Mouse (Mus musculus) small intestine, adult 2 months (tissue): Measurements from ENCODE around the gene Sapcd2. TPM values are rescaled to one million over a fixed set of nuclear protein-coding genes. Genes with fewer than 3 reads are reported as not detected.
"Not testable (repeated sequence)": the region's sequence is repeated elsewhere in the genome, so short reads cannot be mapped to it uniquely, and the experiment has no call there.

Experiments
- H3K27ac ChIP-seq: fragments of 200-500 bp; 2 replicates; pipeline ENCODE4 v1.5.1; 2012; ENCODE audit warnings: low read depth, low read length, control low read depth, inconsistent platforms; ENCODE audit not compliant: insufficient read depth
- H3K27me3 ChIP-seq: fragments of 200-500 bp; 2 replicates; pipeline ENCODE4 v1.6.1; 2012; ENCODE audit warnings: mild to moderate bottlenecking, moderate library complexity, low read length, inconsistent platforms; ENCODE audit not compliant: control insufficient read depth, insufficient read depth
- H3K36me3 ChIP-seq: fragments of 200-500 bp; 2 replicates; pipeline ENCODE4 v1.6.1; 2012; ENCODE audit warnings: mild to moderate bottlenecking, low read length, control low read depth, inconsistent platforms; ENCODE audit not compliant: control insufficient read depth, insufficient read depth
- H3K4me1 ChIP-seq: fragments of 200-500 bp; 2 replicates; pipeline ENCODE4 v1.6.1; 2012; ENCODE audit warnings: low read length, inconsistent platforms, mixed read lengths; ENCODE audit not compliant: control insufficient read depth, insufficient read depth, insufficient read length
- H3K4me3 ChIP-seq: fragments of 200-500 bp; 2 replicates; pipeline ENCODE4 v1.5.1; 2012; ENCODE audit warnings: low read depth, mild to moderate bottlenecking, control low read depth, inconsistent platforms, low read length, moderate library complexity
- CTCF ChIP-seq: fragments of 200-500 bp; IDR thresholded peaks from 2 replicates; pipeline ENCODE4 v1.5.1; 2012; ENCODE audit warnings: low read depth, mild to moderate bottlenecking, control low read depth, inconsistent platforms, low read length, moderate library complexity, mixed read lengths; ENCODE audit not compliant: insufficient replicate concordance, insufficient read length; ENCODE audit errors: extremely low read depth
- POLR2A ChIP-seq: fragments of 200-500 bp; IDR thresholded peaks from 2 replicates; pipeline ENCODE4 v1.6.1; 2012; ENCODE audit warnings: low read depth, mild to moderate bottlenecking, control low read depth, inconsistent platforms, low read length, moderate library complexity
- WGBS: fragments of 180-500 bp; shearing (Covaris S2); methylation state at CpG from one replicate; pipeline ENCODE4 v1.1.7; 2018; 5-methylcytosine and 5-hydroxymethylcytosine counted together
- polyA plus RNA-seq: library from polyadenylated mRNA; depleted of rRNA; stranded (reverse); fragments of >200 nt; gene quantifications from 2 replicates; pipeline ENCODE4 v1.2.3, GENCODE M21; 2012

The Sapcd2 gene
- polyA plus RNA-seq, 1 experiment = 28.8 TPM

DNA sequence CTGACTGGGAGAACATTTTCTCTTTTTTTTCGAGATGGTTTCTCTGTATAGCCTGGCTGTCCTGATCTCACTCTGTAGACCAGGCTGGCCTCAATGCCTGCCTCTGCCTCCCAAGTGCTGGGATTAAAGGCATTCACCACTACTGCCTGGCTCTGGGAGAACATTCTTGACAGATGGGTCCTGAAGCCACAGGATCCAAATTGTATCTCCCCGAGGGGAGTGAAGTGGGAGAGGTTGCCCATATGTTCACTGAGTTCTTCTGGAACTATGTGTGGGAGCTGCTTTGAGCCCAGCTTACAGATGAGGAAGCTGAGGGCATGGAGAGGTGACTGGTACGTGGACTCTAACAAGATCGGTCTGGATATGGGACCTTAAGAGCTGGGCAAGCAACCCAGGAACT lies 31.9 kb downstream of the Sapcd2 start:
- TF ChIP-seq POLR2A (no peak), CTCF (no peak)
- no peak overlapping the region for H3K27ac ChIP-seq
- H3K36me3 ChIP-seq = peaks cover 8% of the 10 kb centered on the region
- 82% methylated on average over 4 of the region's 4 CpGs for WGBS
- no peaks in the 10 kb centered on the region for H3K27me3 ChIP-seq
- H3K4me1 ChIP-seq = peaks cover 3% of the 10 kb centered on the region; the same call in 1 of the 2 replicates
- no peak overlapping the region; the same call in 1 of the 2 replicates for H3K4me3 ChIP-seq

DNA sequence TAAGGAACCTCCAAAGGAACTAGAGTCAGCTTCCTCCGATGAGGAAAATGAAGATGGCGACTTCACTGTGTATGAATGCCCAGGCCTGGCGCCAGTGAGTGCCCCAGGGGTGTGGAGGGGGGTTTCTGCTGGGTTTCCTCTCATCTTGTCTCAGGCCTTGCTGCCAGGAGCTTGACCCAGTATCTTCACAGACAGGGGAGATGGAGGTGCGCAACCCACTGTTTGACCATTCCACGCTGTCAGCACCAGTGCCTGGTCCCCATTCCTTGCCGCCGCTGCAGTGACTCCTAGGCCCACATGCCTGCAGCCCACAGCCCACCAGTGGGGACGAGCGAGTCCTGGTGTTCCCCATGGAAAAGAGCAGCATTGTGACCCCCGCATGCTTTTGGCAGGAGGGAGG lies 36.8 kb downstream of the Sapcd2 start:
- WGBS = 86% methylated on average over 10 of the region's 10 CpGs
- Histone ChIP-seq H3K27ac (no peak overlapping the region), H3K4me3 (no peak overlapping the region), H3K4me1 (no peaks in the 10 kb centered on the region), H3K27me3 (no peaks in the 10 kb centered on the region), H3K36me3 (peaks cover 9% of the 10 kb centered on the region)
- no peak for TF ChIP-seq CTCF
- TF ChIP-seq POLR2A = no peak

GRCm38 (mm10) chr2:25413436-25413835 lies 41.3 kb downstream of the Sapcd2 start:
- not testable (repeated sequence) for H3K36me3 ChIP-seq, H3K4me1 ChIP-seq, H3K27ac ChIP-seq, H3K27me3 ChIP-seq, H3K4me3 ChIP-seq

- 32% methylated on average over 3 of the region's 3 CpGs for WGBS
- TF ChIP-seq CTCF (no peak), POLR2A (no peak)
- Histone ChIP-seq H3K4me1 (peaks cover 9% of the 10 kb centered on the region; the same call in 1 of the 2 replicates), H3K27me3 (no peaks in the 10 kb centered on the region), H3K27ac (no peak overlapping the region), H3K4me3 (no peak overlapping the region), H3K36me3 (no peaks in the 10 kb centered on the region)
Measured at GRCm38 (mm10) chr2:25417426-25417825, 45.3 kb downstream of the Sapcd2 start.

DNA sequence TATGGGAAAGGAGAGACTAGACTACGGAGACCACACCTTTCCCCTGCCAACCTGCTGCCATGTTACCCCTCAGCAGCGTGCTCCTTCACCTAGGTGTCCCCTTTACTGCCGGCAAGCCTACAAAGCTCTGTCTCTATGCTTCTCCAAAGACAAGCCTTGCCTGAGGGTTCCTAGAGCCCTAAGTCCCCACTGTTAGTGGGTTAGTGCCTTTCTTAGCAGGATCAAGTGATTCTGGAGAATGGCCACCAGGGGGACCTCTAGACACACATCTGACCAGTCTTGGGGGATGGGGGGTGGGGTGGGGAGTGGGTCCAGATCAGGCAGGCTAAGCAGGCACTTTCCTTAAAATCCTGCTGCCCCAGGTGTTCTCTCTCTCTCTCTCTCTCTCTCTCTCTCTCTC lies 49.8 kb downstream of the Sapcd2 start:
- Histone ChIP-seq H3K27me3 (no peaks in the 10 kb centered on the region), H3K36me3 (no peaks in the 10 kb centered on the region), H3K4me3 (no peak overlapping the region), H3K27ac (no peak overlapping the region), H3K4me1 (peaks cover 17% of the 10 kb centered on the region)
- TF ChIP-seq CTCF (peak; percentile 65; the same call in 1 of the 2 replicates), POLR2A (no peak)
- 28% methylated on average over 3 of the region's 3 CpGs for WGBS

DNA sequence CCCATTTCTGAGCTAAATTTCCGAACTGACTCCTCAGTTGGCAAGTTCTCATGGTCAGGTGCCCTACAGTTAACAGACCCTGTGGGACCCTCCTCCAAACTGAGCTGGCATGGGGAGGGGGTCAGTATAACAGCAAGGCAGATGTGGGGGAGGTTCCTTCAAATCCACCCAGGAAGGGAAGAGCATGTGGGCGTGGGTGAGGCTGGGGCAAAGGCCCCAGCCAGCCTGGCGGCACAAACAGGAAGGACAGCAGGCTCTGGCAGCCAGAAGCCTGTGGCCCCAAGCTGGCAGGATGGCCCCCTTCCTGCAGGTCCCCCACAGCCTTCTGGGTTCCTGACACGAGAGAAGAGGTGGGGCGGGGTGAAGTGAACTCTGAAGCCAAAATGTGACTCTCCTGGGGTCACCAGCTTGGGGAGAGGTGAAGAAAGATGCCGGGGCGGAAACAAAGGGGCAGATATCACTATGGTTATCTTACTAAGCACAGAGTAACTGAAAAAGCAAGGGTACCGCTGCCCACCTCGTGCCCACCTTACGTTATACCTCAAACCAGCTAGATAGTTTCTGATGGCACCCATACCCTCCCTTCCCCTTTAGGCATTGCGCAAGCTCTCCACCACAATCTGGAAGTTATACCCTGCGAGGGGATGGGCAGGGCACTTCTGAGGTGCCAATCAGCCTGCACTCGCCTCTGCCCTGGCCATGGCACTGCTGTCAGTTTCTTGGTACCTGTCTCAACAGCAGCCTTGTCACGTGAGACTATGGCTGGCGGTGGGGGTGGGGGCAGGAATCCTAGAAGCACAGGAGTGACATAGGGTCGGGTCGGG lies 50.7 kb downstream of the Sapcd2 start, which contains the start of gene Fut7:
TSS of gene Fut7 (plus strand) at position 681 of the 824 bp plus-strand sequence.
- no peaks in the 10 kb centered on the region for H3K36me3 ChIP-seq
- no peaks in the 10 kb centered on the region for H3K27me3 ChIP-seq
- TF ChIP-seq POLR2A (no peak), CTCF (no peak)
- 40% methylated on average over 17 of the region's 17 CpGs for WGBS
- no peak within 1 kb of the TSS for H3K27ac ChIP-seq
- peaks cover 14% of the 10 kb centered on the region for H3K4me1 ChIP-seq
- no peak within 1 kb of the TSS for H3K4me3 ChIP-seq

- Histone ChIP-seq H3K27ac (no peak overlapping the region), H3K4me1 (peaks cover 14% of the 10 kb centered on the region), H3K36me3 (no peaks in the 10 kb centered on the region), H3K4me3 (no peak overlapping the region), H3K27me3 (no peaks in the 10 kb centered on the region)
- TF ChIP-seq POLR2A (no peak), CTCF (no peak)
- WGBS = 68% methylated on average over 1 of the region's 1 CpGs
Measured at GRCm38 (mm10) chr2:25423626-25424025, 51.5 kb downstream of the Sapcd2 start.
